Mouse (Mus musculus): ENCODE measurements around the gene Aip. TPM values are rescaled to one million over a fixed set of nuclear protein-coding genes. Genes with fewer than 3 reads are reported as not detected.

Aip gene
- total RNA-seq, 4 experiments from 2014 or later, result 117 to 127 (median 123) TPM

DNA sequence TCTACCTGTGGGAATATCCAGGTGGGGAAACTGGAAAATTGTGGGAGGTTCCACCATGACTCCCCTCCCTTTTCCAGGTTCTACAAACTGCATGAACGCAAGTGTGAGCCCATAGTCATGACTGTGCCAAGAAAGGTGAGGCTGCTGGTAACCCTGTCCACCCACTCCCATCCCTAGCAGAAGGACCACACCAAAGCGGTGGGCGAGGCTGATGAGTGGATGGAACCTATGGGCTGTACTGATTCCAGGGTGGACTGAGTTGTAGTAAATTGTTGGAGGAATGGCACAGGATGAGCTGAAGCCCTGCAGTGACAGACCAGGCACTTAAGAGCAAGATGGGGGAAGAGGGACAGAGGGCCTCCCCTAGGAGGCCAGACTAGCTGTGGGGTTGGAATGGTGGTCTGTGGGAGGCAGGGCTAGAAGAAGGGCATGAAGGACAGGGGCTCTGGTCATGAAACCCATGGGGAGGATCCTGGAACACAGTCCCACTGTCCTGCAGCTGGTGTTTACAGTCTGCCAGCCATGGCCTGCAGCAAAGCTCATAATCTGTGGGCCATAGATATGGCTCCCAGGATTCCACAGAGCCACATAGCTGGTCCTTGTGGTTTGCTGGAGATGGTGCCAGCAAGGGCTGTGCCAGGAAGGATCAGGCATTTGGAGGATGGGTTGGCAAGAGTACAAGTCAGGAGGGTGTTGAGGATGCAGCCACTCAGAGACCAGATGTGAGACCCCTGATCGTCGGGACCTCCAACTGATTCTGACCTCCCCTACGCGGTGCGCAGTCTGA is 27.0 kb upstream of the Aip start:
- DNase-seq (ENCODE audit: low spot score in 2 of 2), result no peak

DNA sequence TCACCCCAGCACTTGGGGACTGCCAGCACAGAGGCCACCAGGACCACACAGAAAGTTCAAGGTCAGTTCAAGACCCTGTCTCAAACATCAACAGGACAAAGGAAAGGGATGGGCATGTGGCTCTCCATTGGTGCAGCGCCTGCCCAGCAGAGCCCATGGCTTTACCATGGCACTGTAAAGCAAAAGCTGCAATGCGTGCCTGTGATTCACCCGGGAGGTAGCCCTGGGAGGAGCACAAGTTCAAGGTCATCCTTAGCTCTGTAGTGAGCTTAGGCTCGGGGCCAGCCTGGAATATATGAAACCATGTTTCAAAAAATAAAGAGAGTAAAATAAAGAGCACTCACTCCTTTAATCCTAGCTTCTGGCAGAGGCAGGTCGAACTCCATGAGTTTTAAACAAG is 26.2 kb upstream of the Aip start:
- DNase-seq (ENCODE audit: low spot score in 2 of 2), result no peak

DNA sequence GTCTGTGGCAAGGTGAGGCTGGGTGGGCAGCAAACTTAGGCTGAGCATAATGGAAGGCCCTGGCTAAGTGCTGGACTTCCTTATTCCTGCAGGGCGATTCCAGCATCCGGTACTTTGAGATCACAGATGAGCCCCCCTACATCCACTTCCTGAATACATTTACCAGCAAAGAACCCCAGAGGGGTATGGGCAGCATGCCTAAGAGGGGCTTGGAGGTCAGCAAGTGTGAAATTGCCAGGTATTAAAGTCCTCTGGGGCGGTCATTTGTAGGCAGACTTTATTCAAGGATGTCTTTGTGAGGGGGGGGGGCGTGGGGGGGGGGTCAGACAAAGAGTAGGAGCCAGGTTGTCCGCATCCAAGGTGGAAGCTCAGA is 25.8 kb upstream of the Aip start:
- no peak for DNase-seq (ENCODE audit: low spot score in 2 of 2)

DNA sequence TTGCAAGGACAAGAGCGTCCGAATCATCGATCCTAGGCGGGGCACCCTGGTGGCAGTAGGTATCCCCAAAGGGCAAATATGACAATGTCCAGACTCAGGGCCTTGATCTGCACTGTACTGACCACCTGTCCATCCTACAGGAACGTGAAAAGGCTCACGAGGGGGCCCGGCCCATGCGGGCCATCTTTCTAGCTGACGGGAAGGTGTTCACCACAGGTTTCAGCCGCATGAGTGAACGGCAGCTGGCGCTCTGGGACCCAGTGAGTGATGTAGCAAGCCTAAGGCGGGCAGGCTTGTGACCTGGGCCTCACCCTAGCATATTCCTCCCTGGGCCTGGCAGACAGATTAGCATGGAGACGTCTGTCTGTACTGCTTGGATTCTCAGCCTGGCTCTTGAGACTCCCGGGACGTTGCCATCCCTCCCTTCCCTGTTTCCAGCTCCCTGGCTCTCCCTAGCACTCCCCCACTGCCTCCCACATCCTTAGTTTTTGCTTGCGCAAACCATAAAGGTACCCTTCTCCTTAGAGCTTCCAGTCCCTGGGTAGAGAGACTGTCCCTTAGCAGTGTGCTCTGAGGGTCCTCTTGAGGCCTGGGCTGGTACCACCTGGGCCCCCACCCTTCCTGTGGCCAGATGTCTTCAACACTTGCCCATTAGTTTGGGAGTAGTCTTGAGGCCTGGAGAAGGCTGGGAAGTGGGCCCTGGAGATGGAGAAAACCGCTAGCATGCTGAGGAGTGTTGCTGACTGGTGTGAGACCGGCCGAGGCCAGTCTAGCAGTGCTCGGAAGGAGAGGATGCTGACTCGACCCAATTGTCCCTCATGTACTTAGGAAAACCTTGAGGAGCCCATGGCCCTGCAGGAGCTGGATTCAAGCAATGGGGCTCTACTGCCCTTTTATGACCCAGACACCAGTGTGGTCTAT is 25.2 kb upstream of the Aip start:
- DNase-seq (ENCODE audit: low spot score in 2 of 2), result no peak

DNA sequence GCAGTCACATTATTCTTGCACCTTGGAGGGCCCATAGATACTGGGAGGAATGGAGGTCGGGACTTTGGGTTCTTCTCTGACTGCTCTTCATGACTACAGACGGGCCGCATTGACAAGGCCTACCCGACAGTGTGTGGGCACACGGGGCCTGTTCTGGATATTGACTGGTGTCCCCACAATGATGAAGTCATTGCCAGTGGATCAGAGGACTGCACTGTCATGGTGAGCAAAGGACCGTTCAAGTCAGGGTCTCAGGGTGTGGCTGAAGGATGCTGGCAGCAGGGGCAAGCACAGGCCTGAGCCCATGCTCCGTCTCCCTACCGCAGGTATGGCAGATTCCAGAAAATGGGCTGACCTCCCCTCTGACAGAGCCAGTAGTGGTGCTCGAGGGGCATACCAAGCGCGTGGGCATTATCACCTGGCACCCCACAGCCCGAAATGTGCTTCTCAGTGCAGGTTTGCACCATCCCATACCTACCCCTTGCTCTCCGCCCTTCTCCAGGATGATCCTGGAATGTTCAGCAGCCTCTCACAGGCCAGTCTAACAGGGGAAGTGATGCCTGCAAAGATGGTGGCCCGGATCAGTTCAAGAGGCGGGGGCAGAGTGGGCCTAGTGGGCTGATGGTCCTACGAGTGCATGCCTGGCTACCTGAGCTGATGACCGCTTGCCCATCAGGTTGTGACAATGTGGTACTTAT is 24.3 kb upstream of the Aip start:
- no peak for DNase-seq (ENCODE audit: low spot score in 2 of 2)

DNA sequence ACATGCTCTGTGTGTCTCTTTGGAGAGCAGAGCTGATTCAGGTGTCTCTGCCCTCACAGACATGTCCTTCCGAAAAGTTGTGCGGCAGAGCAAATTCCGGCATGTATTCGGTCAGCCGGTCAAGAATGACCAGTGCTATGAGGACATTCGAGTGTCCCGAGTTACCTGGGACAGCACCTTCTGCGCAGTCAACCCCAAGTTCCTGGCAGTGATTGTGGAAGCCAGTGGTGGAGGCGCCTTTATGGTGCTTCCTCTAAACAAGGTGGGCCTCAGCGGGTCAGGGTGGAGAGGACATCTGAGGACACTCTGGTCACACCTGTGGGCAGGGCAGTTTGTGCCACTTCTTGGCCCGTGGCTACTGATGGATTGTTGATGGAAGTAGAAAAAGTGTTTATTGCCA is 23.6 kb upstream of the Aip start:
- no peak for DNase-seq (ENCODE audit: low spot score in 2 of 2)

DNA sequence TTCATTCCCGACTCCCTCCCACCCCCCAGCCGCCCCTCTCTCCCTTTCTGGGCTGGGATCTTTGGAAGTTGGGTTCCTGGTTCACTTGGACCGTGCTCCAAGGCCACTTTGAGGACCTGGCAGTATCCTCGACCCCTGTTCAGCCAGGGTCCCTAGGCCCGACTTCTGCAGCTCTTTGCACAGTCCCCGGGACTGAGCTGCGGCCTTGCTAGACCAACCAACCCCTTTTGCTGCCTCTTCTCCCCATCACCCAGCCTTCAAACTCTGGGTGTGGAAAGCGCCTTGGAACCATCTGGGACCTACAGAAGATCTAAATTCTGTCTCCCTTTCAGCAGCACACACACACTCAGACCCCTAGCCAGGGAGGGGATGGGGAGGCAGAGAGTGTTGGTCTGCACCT is 23.2 kb upstream of the Aip start:
- DNase-seq (ENCODE audit: low spot score in 2 of 2), result no peak

DNA sequence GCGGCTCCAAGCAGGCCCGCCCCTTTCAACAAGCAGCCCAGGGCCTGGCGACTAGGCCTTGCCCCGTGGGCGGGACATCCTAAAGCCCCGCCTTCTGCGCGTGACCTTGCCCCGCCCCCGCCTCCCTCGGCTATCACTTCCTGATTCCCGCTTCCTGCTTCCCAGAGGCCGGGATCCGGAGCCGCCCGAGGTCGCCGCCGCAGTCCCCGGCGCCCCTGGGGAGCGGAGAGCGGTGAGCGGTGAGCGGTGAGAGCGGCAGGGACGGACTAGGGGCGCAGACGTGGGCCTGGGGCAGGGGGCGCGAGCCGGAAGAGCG is 22.8 kb upstream of the Aip start, which contains the start of gene Coro1b:
Gene Coro1b, plus strand, starts transcription at position 129 of the 316 bp plus-strand sequence.
- DNase-seq (ENCODE audit: low spot score in 2 of 2), result peak; percentile 93

DNA sequence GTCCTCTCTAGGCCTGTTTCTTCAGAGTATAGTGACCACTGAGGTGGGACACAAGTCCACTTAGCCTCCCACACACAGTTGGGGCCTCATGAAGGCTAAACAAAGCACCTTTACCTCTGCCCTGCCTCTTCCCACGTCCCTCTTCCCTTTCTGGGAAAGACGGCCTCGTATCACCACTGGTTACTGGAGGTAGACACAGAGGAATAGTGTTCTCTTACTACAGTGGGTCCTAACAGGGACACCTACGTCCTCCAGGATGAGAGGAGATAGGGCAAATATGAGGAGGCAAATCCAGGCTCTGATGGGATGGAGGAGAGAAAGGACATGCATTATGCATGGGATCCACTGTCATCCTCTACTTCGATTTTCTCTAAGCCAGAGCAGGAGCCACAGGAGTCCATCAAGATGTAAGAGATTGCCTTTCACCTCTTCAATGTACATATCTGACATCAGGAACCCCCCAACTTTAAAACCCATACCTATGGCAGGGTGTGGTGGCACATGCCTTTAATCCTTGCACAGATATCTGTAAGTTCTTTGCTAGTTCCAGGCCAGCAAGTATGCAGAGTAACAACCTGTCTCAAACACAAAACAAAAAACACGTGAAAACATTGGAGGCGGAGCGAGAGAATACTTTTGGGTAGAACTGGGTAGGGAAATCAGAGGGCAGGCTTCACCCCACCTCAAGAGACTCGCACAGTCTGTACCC is 22.3 kb upstream of the Aip start:
- no peak for DNase-seq (ENCODE audit: low spot score in 2 of 2)

DNA sequence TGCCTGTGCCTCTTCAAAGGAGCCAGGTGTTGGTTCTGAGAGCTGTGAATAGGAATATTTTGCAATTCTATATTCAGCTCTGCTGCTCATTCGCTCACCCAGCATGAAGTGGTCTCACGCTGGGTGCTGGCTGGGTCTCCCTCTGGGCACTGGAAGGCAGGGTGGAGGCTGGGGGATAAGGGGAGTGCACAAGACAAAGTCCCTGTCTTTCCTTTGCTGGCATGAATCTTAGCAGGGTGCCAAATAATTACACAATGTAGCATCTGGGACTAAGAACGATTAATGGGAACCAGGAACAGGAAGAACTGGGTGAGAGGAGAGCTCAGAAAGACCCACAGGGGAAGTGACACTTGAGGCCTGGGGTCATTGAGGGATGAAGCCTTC is 21.4 kb upstream of the Aip start:
- no peak for DNase-seq (ENCODE audit: low spot score in 2 of 2)

DNA sequence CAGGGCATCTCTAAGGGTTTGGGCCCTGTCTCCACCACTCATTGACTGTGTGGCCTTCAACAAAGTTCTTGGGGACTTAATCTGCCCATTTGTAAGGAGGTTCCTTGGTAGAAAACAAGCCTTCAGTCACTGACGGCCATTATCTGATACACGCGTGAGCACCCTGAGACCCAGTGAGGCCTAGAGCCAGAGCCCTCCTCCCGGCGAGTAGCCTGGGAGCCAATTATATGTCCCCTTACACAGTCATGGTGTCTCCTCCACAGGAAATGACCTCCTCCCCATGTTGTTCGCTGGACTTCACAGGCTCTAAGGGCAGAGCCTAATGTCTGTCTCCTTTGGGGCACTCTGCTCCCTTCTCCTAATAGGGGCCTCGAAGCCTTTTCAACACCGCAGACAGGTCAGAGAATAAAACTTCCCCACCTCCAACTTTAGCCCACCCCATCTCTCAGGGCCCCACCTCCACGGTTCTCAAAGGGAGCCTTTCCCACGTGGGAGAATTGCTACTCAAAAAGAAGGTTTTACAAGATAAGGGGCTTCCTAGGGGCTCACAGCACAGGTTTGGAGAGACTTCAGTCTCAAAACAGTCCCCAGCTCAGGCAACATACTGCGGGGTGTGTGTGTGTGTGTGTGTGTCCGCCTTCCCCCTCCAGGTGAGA is 20.8 kb upstream of the Aip start:
- no peak for DNase-seq (ENCODE audit: low spot score in 2 of 2)

DNA sequence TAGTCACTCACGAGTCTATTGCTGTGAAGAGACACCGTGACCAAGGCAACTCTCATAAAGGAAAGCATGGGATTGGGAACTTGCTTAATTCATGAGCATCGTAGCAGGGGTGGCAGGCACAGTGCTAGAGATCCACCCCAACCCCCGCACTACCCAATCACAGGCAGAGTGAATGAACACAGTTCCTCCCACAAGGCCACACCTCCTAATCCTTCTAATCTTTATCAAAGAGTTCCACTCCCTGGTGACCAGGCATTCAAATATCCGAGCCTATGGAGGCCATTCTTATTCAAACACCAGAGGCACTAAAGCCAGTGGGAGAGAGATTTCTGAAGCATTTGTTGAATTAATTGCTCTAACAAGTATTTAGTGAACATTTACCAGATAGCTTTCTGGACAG is 20.3 kb upstream of the Aip start:
- DNase-seq (ENCODE audit: low spot score in 2 of 2), result no peak

DNA sequence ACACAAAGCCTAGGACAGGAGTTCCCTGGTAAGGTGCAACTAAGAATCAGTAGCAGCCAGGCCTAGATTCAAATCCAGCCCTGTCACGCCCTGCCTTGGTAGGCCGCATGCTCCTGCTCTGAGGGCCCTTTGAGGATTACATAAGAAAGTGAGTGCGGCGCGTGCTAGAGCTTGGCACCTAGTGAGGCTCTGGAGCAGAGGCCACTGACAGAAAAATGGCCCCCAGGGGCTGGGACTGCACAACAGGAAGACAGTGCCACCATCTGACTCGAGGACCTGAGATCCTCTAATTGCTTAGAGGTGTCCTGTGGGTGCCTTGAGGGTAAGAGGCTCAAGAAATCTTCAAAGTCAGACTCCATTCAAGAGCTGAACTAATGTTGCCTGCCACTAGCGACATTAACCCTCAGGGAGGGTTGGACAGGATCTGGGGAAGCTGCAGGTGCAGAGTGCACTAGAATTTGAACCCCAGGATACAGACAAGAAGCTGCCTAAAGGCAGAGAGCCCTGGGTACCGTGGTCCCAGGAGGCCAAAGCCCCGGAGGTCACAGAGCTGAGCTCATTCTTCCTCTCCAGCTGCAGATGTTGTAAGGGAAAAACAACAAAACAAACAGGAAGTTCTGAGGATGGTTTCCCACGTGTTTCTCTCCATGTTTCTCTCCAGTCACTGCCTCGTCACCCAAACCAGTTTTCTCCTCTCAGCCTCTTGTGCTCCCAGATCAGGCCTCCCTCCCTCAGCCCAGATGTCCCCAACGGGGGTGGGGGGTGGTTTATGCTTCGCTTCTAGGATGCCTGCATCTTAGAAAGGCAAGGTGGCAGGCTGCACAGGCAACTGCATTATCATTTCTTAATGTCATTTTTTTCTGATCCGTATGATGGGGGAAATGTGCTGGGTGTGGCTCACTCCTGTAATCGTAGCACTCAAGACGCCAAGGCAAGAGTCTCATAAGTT is 19.2 kb upstream of the Aip start:
- no peak for DNase-seq (ENCODE audit: low spot score in 2 of 2)

DNA sequence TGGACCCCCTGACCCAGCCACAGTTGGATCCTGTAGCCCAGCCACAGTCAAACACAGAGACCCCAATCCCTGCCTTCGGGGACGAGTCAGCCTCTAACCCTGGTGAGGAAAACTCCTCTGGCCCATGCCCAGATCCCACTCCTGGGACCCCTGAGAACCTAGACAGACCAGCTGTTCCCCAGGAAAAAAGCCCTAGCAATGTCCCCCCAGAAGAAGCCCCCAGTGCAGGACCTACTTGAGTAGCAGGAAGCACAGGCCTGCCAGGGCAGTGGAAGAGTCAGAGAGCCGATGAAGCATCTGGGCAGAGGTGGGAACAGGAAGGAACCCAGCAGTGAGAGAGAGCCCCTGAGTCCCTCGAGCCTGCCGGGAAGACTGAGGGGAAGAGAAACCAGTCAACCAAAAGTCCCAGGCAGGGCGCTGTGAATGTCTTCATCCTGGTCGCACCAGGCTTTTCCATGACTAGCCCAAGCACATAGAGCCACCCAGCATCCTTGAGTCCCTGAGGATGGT is 18.2 kb upstream of the Aip start, which contains the start of gene Cabp4:
Gene Cabp4, minus strand, starts transcription at position 275 of the 510 bp plus-strand sequence.
- no peak for DNase-seq (ENCODE audit: low spot score in 2 of 2)

DNA sequence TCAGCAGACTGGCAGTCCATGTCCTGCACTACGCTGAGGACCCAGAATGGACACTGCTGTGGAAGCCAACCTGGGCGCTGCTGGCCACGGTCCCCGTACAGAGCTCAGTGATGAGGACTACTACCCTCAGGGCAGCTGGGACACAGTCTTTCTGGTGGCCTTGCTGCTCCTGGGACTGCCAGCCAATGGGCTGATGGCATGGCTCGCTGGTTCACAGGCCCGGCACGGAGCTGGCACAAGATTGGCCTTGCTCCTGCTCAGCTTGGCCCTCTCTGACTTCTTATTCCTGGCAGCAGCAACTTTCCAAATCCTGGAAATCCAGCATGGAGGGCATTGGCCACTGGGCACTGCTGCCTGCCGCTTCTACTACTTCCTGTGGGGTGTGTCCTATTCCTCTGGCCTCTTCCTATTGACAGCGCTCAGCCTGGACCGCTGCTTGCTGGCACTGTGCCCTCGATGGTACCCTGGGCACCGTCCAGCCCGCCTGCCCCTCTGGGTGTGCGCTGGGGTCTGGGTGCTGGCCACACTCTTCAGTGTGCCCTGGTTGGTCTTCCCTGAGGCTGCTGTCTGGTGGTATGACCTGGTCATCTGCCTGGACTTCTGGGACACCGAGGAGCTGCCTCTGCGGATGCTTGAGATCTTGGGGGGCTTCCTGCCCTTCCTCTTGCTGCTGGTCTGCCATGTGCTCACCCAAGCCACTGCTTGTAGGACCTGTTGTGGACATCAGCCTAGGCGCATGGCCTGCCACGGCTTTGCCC is 16.9 kb upstream of the Aip start:
- DNase-seq (ENCODE audit: low spot score in 2 of 2), result no peak

DNA sequence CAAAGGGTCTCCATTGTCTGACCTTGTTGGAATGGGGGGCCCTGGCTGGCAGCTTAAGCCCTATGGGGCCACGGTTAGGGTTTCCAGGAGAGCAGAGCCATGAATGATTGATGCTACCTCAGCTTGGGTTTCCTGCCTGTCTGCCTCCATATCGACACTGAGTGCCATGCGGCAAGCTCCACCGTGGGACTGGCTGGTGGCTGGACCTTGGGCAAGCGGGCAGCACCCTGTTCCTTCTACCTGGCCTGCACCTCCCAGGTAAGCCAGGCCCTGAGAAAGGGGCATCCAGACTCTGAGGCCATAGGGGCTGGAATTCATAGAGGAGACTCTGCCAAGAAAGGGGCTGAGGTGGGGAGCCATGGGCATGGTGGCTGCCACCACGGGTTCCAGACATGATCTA is 14.5 kb upstream of the Aip start:
- DNase-seq (ENCODE audit: low spot score in 2 of 2), result no peak

DNA sequence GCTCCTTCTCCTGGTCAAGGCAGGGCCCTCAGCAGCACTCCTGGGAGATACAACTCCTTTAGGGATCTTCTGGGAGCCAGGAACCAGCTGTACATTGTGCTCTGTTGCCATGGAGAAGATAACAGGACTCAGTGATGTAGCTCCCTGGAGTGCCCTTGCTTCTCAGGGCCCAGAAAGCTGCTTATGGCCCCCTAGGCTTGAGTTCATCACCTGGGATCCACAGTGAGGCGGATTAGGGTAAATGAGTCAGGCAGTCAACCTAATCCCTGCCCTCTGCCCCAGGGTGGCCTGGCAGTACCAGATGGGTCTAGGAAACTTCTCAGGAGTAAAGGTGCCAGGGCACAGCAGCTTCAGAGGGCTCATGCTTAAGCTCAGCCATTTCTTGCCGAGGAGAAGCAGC is 13.8 kb upstream of the Aip start, which contains the start of gene Gpr152:
Gene Gpr152, plus strand, starts transcription at position 342 of the 400 bp plus-strand sequence.
- no peak for DNase-seq (ENCODE audit: low spot score in 2 of 2)

DNA sequence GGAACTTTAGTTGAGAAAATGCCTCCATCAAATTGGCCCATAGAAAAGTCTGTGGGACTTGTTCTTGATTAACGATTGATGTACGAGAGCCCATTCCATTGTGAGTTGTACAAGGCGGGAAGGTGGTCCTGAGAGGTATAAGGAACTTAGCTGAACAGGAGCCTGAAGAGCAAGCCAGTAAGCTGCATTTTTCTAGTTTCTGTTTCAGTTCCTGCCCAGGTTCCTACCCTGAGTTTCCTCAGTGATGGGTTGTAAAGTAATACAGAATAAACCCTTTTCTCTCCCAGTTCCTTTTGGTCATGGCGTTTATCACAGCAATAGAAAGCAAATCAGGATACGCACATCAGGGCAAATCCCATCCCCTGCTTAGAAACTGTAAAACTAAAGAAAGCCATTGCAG is 12.3 kb upstream of the Aip start:
- no peak for DNase-seq (ENCODE audit: low spot score in 2 of 2)

DNA sequence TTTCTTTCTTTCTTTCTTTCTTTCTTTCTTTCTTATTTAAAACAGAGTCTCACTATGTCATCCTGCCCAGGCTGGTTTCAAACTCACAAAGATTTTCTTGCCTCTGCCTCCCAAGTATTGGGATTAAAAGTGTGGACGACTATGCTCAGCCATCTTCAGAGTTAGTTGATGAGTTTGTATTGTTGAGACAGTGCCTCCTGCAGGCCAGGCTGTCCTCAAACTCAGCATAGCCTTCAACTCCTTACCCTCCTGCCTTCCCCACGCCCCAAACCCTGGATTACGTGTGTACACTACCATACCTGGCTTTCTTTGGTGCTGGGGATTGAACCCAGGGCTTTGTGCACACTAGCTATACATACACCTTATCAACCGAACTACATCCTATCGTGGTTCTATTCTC is 10.8 kb upstream of the Aip start:
- no peak for DNase-seq (ENCODE audit: low spot score in 2 of 2)
